Mouse (Mus musculus): ENCODE data around the gene Chd1. TPM values are rescaled to one million over a fixed set of nuclear protein-coding genes. Genes with fewer than 3 reads are reported as not detected.

The Chd1 gene
- polyA plus RNA-seq, 1 experiment, result 23.0 TPM

- TF ChIP-seq CTCF (IDR thresholded peaks at IDR 0.05; ENCODE audit: control insufficient read depth, insufficient read depth, low read length) (no peak), POLR2A (IDR thresholded peaks at IDR 0.05; ENCODE audit: borderline replicate concordance, control insufficient read depth, low read depth, low read length) (no peak)
- 54% methylated on average over 6 of the region's 6 CpGs for WGBS
- Histone ChIP-seq H3K27ac (ENCODE audit: control insufficient read depth, insufficient read depth, low read depth, low read length, poor library complexity) (no peak overlapping the region), H3K4me3 (replicated peaks; ENCODE audit: control insufficient read depth, low read depth, low read length) (no peak overlapping the region), H3K4me1 (ENCODE audit: control insufficient read depth, insufficient read depth, low read length) (peaks cover 1% of the 10 kb centered on the region; the same call in 1 of the 2 replicates)
Measured at GRCm38 (mm10) chr17:15777979-15778378, 73.2 kb downstream of the Chd1 start.

- no peak overlapping the region for H3K27ac ChIP-seq (ENCODE audit: control insufficient read depth, insufficient read depth, low read depth, low read length, poor library complexity)
- 30% methylated on average over 3 of the region's 3 CpGs for WGBS
- no peak overlapping the region for H3K4me3 ChIP-seq (replicated peaks; ENCODE audit: control insufficient read depth, low read depth, low read length)
- TF ChIP-seq CTCF (IDR thresholded peaks at IDR 0.05; ENCODE audit: control insufficient read depth, insufficient read depth, low read length) (no peak), POLR2A (IDR thresholded peaks at IDR 0.05; ENCODE audit: borderline replicate concordance, control insufficient read depth, low read depth, low read length) (no peak)
- no peaks in the 10 kb centered on the region for H3K4me1 ChIP-seq (ENCODE audit: control insufficient read depth, insufficient read depth, low read length)
Measured at GRCm38 (mm10) chr17:15787036-15787435, 82.3 kb downstream of the Chd1 start.

- 81% methylated on average over 8 of the region's 8 CpGs for WGBS
- H3K4me1 ChIP-seq (ENCODE audit: control insufficient read depth, insufficient read depth, low read length), result no peaks in the 10 kb centered on the region
- no peak overlapping the region for H3K4me3 ChIP-seq (replicated peaks; ENCODE audit: control insufficient read depth, low read depth, low read length)
- H3K27ac ChIP-seq (ENCODE audit: control insufficient read depth, insufficient read depth, low read depth, low read length, poor library complexity), result no peak overlapping the region
- TF ChIP-seq POLR2A (IDR thresholded peaks at IDR 0.05; ENCODE audit: borderline replicate concordance, control insufficient read depth, low read depth, low read length) (no peak), CTCF (IDR thresholded peaks at IDR 0.05; ENCODE audit: control insufficient read depth, insufficient read depth, low read length) (no peak)
Measured at GRCm38 (mm10) chr17:15790716-15791115, 85.9 kb downstream of the Chd1 start.

GRCm38 (mm10) chr17:15799195-15799793 lies 94.5 kb downstream of the Chd1 start:
- Histone ChIP-seq H3K4me3 (replicated peaks; ENCODE audit: control insufficient read depth, low read depth, low read length) (no peak overlapping the region), H3K27ac (ENCODE audit: control insufficient read depth, insufficient read depth, low read depth, low read length, poor library complexity) (no peak overlapping the region), H3K4me1 (ENCODE audit: control insufficient read depth, insufficient read depth, low read length) (no peaks in the 10 kb centered on the region)
- 69% methylated on average over 3 of the region's 3 CpGs for WGBS
- TF ChIP-seq POLR2A (IDR thresholded peaks at IDR 0.05; ENCODE audit: borderline replicate concordance, control insufficient read depth, low read depth, low read length), result no peak
- no peak for TF ChIP-seq CTCF (IDR thresholded peaks at IDR 0.05; ENCODE audit: control insufficient read depth, insufficient read depth, low read length)

DNA sequence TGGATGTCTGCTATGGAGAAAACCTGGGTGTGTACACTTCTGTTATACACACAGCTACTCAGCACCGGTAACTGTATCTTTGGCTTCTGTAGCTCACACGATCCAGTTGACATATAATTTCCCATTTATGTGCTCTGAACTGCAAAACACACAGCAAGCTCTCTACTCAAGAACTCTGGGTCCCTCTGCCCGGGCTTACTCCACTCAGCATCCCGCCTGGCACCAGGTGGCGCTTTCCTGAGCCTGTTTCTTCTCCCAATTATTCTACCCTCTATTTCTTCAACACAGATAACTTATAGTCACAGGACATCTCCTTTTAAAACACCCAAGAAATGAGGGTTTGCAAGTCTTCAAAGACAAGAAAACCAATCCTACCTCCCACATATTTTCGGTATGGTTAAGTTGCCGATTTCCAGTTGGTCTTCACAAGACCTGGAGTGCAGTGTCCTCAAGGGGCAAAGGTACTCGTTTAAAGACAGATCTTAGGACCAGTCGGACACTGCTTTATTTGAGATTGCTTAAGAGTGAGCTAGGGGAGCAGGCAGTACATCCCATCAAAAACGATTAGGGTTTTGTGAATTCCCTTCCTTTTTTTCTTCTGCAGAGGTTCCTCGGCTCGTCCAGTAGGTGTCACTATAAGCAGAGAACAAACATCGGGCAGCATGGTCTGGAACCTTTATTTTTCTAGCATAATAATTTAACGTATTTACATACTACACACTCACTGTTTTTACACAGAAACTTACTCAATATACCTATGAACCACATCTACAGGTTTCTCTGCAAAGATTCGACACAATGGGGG lies 99.4 kb downstream of the Chd1 start:
- H3K4me1 ChIP-seq (ENCODE audit: control insufficient read depth, insufficient read depth, low read length), result no peaks in the 10 kb centered on the region
- 38% methylated on average over 15 of the region's 15 CpGs for WGBS
- TF ChIP-seq CTCF (IDR thresholded peaks at IDR 0.05; ENCODE audit: control insufficient read depth, insufficient read depth, low read length) (no peak), POLR2A (IDR thresholded peaks at IDR 0.05; ENCODE audit: borderline replicate concordance, control insufficient read depth, low read depth, low read length) (no peak)
- H3K4me3 ChIP-seq (replicated peaks; ENCODE audit: control insufficient read depth, low read depth, low read length), result no peak overlapping the region
- H3K27ac ChIP-seq (ENCODE audit: control insufficient read depth, insufficient read depth, low read depth, low read length, poor library complexity), result no peak overlapping the region

DNA sequence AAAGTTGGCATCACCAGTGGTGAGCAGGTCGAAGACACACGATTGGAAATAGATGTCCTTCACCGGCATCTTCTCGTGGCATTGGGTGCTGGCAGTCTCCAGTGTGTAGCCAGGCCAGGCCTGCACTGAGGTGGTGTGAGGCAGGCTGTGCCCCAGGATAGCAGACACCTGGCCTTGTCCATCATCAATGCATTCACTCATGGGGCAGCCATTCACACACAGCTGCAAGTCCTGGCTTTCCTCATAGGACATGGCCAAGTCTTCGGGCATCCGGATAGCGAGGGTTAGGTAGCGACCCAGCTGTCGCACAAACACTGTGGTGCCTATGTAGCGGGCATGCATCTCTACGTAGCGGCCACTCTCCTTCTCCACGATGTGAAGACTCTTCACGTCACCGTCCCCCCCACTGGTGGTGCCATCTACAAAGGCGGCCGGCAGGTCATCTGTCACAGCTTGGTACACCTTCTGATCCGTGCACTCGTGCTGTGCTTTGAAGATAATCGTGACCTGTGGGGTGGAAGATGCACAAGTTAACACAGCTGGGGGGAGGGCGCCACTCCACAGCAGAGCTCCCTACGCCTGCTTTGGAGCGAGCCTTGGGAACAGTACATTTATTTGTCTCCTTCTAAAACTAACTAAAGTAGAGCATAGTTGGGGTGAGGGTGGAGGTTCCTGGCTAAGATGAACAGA lies 102.7 kb downstream of the Chd1 start:
- Histone ChIP-seq H3K27ac (ENCODE audit: control insufficient read depth, insufficient read depth, low read depth, low read length, poor library complexity) (no peak overlapping the region), H3K4me3 (replicated peaks; ENCODE audit: control insufficient read depth, low read depth, low read length) (no peak overlapping the region), H3K4me1 (ENCODE audit: control insufficient read depth, insufficient read depth, low read length) (no peaks in the 10 kb centered on the region)
- TF ChIP-seq CTCF (IDR thresholded peaks at IDR 0.05; ENCODE audit: control insufficient read depth, insufficient read depth, low read length), result no peak
- no peak for TF ChIP-seq POLR2A (IDR thresholded peaks at IDR 0.05; ENCODE audit: borderline replicate concordance, control insufficient read depth, low read depth, low read length)
- WGBS, result 87% methylated on average over 23 of the region's 23 CpGs

- Histone ChIP-seq H3K4me1 (ENCODE audit: control insufficient read depth, insufficient read depth, low read length) (no peaks in the 10 kb centered on the region), H3K4me3 (replicated peaks; ENCODE audit: control insufficient read depth, low read depth, low read length) (no peak overlapping the region), H3K27ac (ENCODE audit: control insufficient read depth, insufficient read depth, low read depth, low read length, poor library complexity) (no peak overlapping the region)
- TF ChIP-seq POLR2A (IDR thresholded peaks at IDR 0.05; ENCODE audit: borderline replicate concordance, control insufficient read depth, low read depth, low read length) (no peak), CTCF (IDR thresholded peaks at IDR 0.05; ENCODE audit: control insufficient read depth, insufficient read depth, low read length) (no peak)
- 67% methylated on average over 4 of the region's 4 CpGs for WGBS
Measured at GRCm38 (mm10) chr17:15808015-15808414, 103.2 kb downstream of the Chd1 start.
